Mouse (Mus musculus): ENCODE data around the gene Olfr995. TPM values are rescaled to one million over a fixed set of nuclear protein-coding genes. Genes with fewer than 3 reads are reported as not detected.

Gene Olfr995
- not detected in 2 replicates for total RNA-seq (2015; ENCODE audit: low replicate concordance)
- not detected in 2 replicates for total RNA-seq (2017; ENCODE audit: low replicate concordance)

DNA sequence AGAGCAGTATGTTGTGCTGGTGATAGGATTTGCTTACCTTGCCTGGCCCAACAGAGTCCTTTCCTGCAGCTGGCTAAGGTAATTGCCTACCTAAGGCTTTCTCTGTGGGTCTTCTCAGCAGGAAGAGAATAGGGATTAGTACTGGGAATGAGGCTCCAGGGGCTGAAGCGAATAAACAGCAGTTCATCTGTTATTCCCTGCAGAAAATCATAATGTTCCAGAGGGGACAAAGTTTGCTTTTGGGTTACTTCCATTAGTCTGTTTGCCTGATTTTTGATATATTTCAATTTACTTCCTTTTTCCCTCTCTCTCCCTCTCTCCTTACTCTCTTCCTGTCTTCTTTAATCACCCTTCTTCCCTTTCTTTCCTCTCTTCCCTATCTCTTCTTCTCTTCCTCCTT lies at the start of gene Olfr995:
TSS of gene Olfr995 (minus strand) at position 101 of the 400 bp plus-strand sequence.
- ATAC-seq (replicated peaks; ENCODE audit: low FRiP score, poor library complexity, severe bottlenecking), result no peak

GRCm38 (mm10) chr2:85490396-85490795 lies 47.0 kb upstream of the Olfr995 start:
- ATAC-seq (replicated peaks; ENCODE audit: low FRiP score, poor library complexity, severe bottlenecking), result no peak

GRCm38 (mm10) chr2:85466801-85467325 lies 23.4 kb upstream of the Olfr995 start:
- no peak for ATAC-seq (replicated peaks; ENCODE audit: low FRiP score, poor library complexity, severe bottlenecking)

GRCm38 (mm10) chr2:85442546-85442945 lies 893 bp downstream of the Olfr995 start:
- no peak for ATAC-seq (replicated peaks; ENCODE audit: low FRiP score, poor library complexity, severe bottlenecking)

- ATAC-seq (replicated peaks; ENCODE audit: low FRiP score, poor library complexity, severe bottlenecking), result no peak
These were observed 7.1 kb downstream of the Olfr995 start, which contains the start of gene Olfr994 for GRCm38 (mm10) chr2:85436351-85436750. TSS of gene Olfr994 (minus strand) at chr2:85436451.

DNA sequence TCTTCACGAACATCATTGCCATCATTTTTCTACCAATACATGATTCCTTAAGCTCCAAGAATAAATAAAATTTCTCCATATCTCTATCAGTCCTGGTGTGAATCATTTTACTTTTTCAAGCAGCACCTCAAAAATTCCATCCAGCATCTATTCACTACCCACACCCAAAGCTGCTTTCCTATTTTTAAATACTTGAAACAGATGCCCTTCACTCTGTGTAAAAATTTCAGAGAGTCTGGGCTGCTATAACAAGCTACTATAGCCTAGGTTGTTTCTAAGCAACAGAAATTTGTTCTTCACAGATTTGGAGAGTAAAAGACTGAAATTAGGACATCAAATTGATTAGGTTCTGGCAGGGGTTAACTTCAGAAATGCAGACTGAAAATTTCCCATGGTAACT lies 17.5 kb downstream of the Olfr995 start:
- ATAC-seq (replicated peaks; ENCODE audit: low FRiP score, poor library complexity, severe bottlenecking), result no peak

DNA sequence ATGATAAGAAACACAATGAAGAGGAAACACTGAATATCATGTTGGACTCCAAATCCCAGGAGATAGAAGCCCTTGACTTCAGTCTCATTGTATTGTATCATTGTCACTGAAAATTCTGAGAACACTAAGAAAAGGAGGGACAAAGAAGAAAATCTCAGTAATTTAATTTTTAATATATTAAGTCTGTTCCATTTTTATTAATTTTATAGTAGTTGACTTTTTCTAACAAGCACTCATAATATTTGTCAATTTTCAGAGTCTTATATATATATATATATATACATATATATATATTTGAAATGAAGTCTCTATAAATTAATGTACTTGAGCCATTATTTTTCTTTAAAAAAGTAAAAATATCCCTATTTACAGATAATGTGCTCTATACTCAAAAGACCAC lies 28.7 kb downstream of the Olfr995 start, which contains the start of gene Olfr993:
TSS of gene Olfr993 (minus strand) at position 101 of the 400 bp plus-strand sequence.
- ATAC-seq (replicated peaks; ENCODE audit: low FRiP score, poor library complexity, severe bottlenecking), result no peak

- no peak for ATAC-seq (replicated peaks; ENCODE audit: low FRiP score, poor library complexity, severe bottlenecking)
These were observed 34.1 kb downstream of the Olfr995 start, which contains the start of gene Olfr992 for GRCm38 (mm10) chr2:85409369-85409768. TSS of gene Olfr992 (minus strand) at chr2:85409469.

Other genes starting within 250 kb of the Olfr995 start
- gene Lrrc55, start 246.4 kb downstream of the Olfr995 start, total RNA-seq (2015; ENCODE audit: low replicate concordance), result not detected in 2 replicates
- gene Lrrc55, start 246.4 kb downstream of the Olfr995 start, total RNA-seq (2017; ENCODE audit: low replicate concordance), result not detected in 2 replicates
- gene Olfr987, start 104.3 kb downstream of the Olfr995 start, total RNA-seq (2015; ENCODE audit: low replicate concordance), result not detected in 2 replicates
- gene Olfr987, start 104.3 kb downstream of the Olfr995 start, total RNA-seq (2017; ENCODE audit: low replicate concordance), result not detected in 2 replicates
- gene Olfr988, start 80.4 kb downstream of the Olfr995 start, total RNA-seq (2015; ENCODE audit: low replicate concordance), result not detected in 2 replicates
- gene Olfr988, start 80.4 kb downstream of the Olfr995 start, total RNA-seq (2017; ENCODE audit: low replicate concordance), result not detected in 2 replicates
- gene Olfr992, start 34.2 kb downstream of the Olfr995 start, total RNA-seq (2015; ENCODE audit: low replicate concordance), result not detected in 2 replicates
- not detected in 2 replicates for gene Olfr992, start 34.2 kb downstream of the Olfr995 start, total RNA-seq (2017; ENCODE audit: low replicate concordance)
- gene Olfr993, start 28.8 kb downstream of the Olfr995 start, total RNA-seq (2015; ENCODE audit: low replicate concordance), result not detected in 2 replicates
- not detected in 2 replicates for gene Olfr993, start 28.8 kb downstream of the Olfr995 start, total RNA-seq (2017; ENCODE audit: low replicate concordance)
- not detected in 2 replicates for gene Olfr994, start 7.2 kb downstream of the Olfr995 start, total RNA-seq (2015; ENCODE audit: low replicate concordance)
- not detected in 2 replicates for gene Olfr994, start 7.2 kb downstream of the Olfr995 start, total RNA-seq (2017; ENCODE audit: low replicate concordance)
- gene 4833423E24Rik, start 75.4 kb upstream of the Olfr995 start, total RNA-seq (2015; ENCODE audit: low replicate concordance), result not detected in 2 replicates
- not detected in 2 replicates for gene 4833423E24Rik, start 75.4 kb upstream of the Olfr995 start, total RNA-seq (2017; ENCODE audit: low replicate concordance)
- not detected in 2 replicates for gene Olfr996, start 135.6 kb upstream of the Olfr995 start, total RNA-seq (2015; ENCODE audit: low replicate concordance)
- gene Olfr996, start 135.6 kb upstream of the Olfr995 start, total RNA-seq (2017; ENCODE audit: low replicate concordance), result not detected in 2 replicates
- gene Olfr998, start 145.3 kb upstream of the Olfr995 start, total RNA-seq (2015; ENCODE audit: low replicate concordance), result not detected in 2 replicates
- gene Olfr998, start 145.3 kb upstream of the Olfr995 start, total RNA-seq (2017; ENCODE audit: low replicate concordance), result not detected in 2 replicates
- gene Olfr1000, start 168.3 kb upstream of the Olfr995 start, total RNA-seq (2015; ENCODE audit: low replicate concordance), result not detected in 2 replicates
- not detected in 2 replicates for gene Olfr1000, start 168.3 kb upstream of the Olfr995 start, total RNA-seq (2017; ENCODE audit: low replicate concordance)
- not detected in 2 replicates for gene Olfr1002, start 207.1 kb upstream of the Olfr995 start, total RNA-seq (2015; ENCODE audit: low replicate concordance)
- not detected in 2 replicates for gene Olfr1002, start 207.1 kb upstream of the Olfr995 start, total RNA-seq (2017; ENCODE audit: low replicate concordance)
- not detected in 2 replicates for gene Olfr154, start 220.8 kb upstream of the Olfr995 start, total RNA-seq (2015; ENCODE audit: low replicate concordance)
- gene Olfr154, start 220.8 kb upstream of the Olfr995 start, total RNA-seq (2017; ENCODE audit: low replicate concordance), result not detected in 2 replicates
- gene Olfr1006, start 235.1 kb upstream of the Olfr995 start, total RNA-seq (2015; ENCODE audit: low replicate concordance), result not detected in 2 replicates
- gene Olfr1006, start 235.1 kb upstream of the Olfr995 start, total RNA-seq (2017; ENCODE audit: low replicate concordance), result not detected in 2 replicates
- gene Olfr1008, start 245.8 kb upstream of the Olfr995 start, total RNA-seq (2015; ENCODE audit: low replicate concordance), result not detected in 2 replicates
- gene Olfr1008, start 245.8 kb upstream of the Olfr995 start, total RNA-seq (2017; ENCODE audit: low replicate concordance), result not detected in 2 replicates